Comparison of ENCODE assay signal across 10 mouse cellular contexts in genomic region chr5:117864588-117865300, GRCm38 (mm10).
A peak's percentile ranks its signal among the peaks of the same experiment; 100 is the strongest.
DNase-seq lines count a peak whose midpoint lies in the region; ATAC-seq and TF ChIP-seq lines count a peak whose summit lies in the region.
"Had no signal": no experiment of that assay in that cellular context is flagged by ENCODE, and none has a peak within 500 bp of the region (broad histone marks: within the 10 kb centered on the region; RNA-seq: fewer than 3 reads in every experiment).

No protein-coding gene starts in this region.

- WGBS in hindbrain, embryonic 13.5 days, result 9% methylated on average over 12 of the region's 13 CpGs
- WGBS in liver, postnatal 0 days (ENCODE audit: insufficient replicate concordance), result 19% methylated on average over 13 of the region's 13 CpGs

- peak; percentile 24 for DNase-seq in Muller cell, postnatal 12 days (ENCODE audit: inconsistent ontology term)
- peak; percentile 88 to 91 for DNase-seq in cerebellum, postnatal 14 days
- DNase-seq in mesoderm, embryonic 11.5 days (ENCODE audit: low read depth, low spot score), result peak; percentile 20
- no peak for DNase-seq in urinary bladder, adult 2 months (ENCODE audit: low spot score)
- DNase-seq in liver, postnatal 0 days, result no peak
- no peak for DNase-seq in gastrocnemius, postnatal 4 days (ENCODE audit: low spot score in 2 of 2)
- DNase-seq in heart, adult 8-10 months (ENCODE audit: low spot score), result no peak
- DNase-seq: kidney, postnatal 36 days had no signal

- H3K9ac ChIP-seq in hindbrain, embryonic 13.5 days, result peak overlapping the region; percentile 19; the same call in 1 of the 2 replicates
- H3K9ac ChIP-seq in liver, postnatal 0 days (replicated peaks), result no peak overlapping the region
- H3K9ac ChIP-seq: embryonic facial prominence, embryonic 12.5 days had no signal

- no peak for TF ChIP-seq CTCF in liver, postnatal 0 days (IDR thresholded peaks at IDR 0.05; ENCODE audit: low read depth)

- TF ChIP-seq EP300 in liver, postnatal 0 days (IDR thresholded peaks at IDR 0.05; ENCODE audit: low read depth), result no peak

- 0 out of 2 replicates have a peak, but pooled peaks have one; percentile 59 for ATAC-seq in hindbrain, embryonic 13.5 days (ENCODE audit: low FRiP score)
- ATAC-seq in liver, postnatal 0 days, result no peak

- peak overlapping the region; percentile 55 for H3K27ac ChIP-seq in hindbrain, embryonic 13.5 days
- H3K27ac ChIP-seq in liver, postnatal 0 days (ENCODE audit: low read depth), result no peak overlapping the region
- H3K27ac ChIP-seq: embryonic facial prominence, embryonic 12.5 days had no signal

- H3K4me2 ChIP-seq in hindbrain, embryonic 13.5 days, result no peak overlapping the region; the same call in 1 of the 2 replicates
- H3K4me2 ChIP-seq in liver, postnatal 0 days (ENCODE audit: low read depth, low read length), result no peak overlapping the region
- H3K4me2 ChIP-seq: embryonic facial prominence, embryonic 12.5 days had no signal

- no peaks in the 10 kb centered on the region for H3K9me3 ChIP-seq in hindbrain, embryonic 13.5 days
- no peaks in the 10 kb centered on the region for H3K9me3 ChIP-seq in liver, postnatal 0 days (ENCODE audit: low read length)
- H3K9me3 ChIP-seq: embryonic facial prominence, embryonic 12.5 days had no signal

- peaks cover 10% of the 10 kb centered on the region for H3K4me1 ChIP-seq in hindbrain, embryonic 13.5 days (replicated peaks)
- H3K4me1 ChIP-seq in liver, postnatal 0 days (ENCODE audit: insufficient read depth), result no peaks in the 10 kb centered on the region

- H3K36me3 ChIP-seq in hindbrain, embryonic 13.5 days, result no peaks in the 10 kb centered on the region
- H3K36me3 ChIP-seq in liver, postnatal 0 days (replicated peaks; ENCODE audit: insufficient read depth, low read length), result no peaks in the 10 kb centered on the region
- H3K36me3 ChIP-seq: embryonic facial prominence, embryonic 12.5 days had no signal

- no peak overlapping the region for H3K4me3 ChIP-seq in hindbrain, embryonic 13.5 days
- H3K4me3 ChIP-seq in liver, postnatal 0 days (ENCODE audit: low read depth, low read length), result no peak overlapping the region
- H3K4me3 ChIP-seq: embryonic facial prominence, embryonic 12.5 days had no signal

- H3K27me3 ChIP-seq in hindbrain, embryonic 13.5 days, result 0 out of 2 replicates have a peak, but pooled peaks cover 7% of the 10 kb centered on the region
- H3K27me3 ChIP-seq in liver, postnatal 0 days (ENCODE audit: insufficient read depth, low read length), result peaks cover 3% of the 10 kb centered on the region; the same call in 1 of the 2 replicates

Comparison
In these comparisons a context has a peak if more than half of its experiments do, and no peak if none do; other contexts are left out.
1. DNase-seq: peak in Muller cell, postnatal 12 days (single experiment), cerebellum, postnatal 14 days (2 of 2) and mesoderm, embryonic 11.5 days (single experiment); none in urinary bladder, adult 2 months (single experiment), liver, postnatal 0 days (single experiment), gastrocnemius, postnatal 4 days (0 of 2) and heart, adult 8-10 months (single experiment).